ENCODE assay signal across 8 mouse cellular contexts in genomic region chr4:155769496-155769879, GRCm38 (mm10). TPM values are rescaled to one million over a fixed set of nuclear protein-coding genes. Genes with fewer than 3 reads are reported as not detected.
DNase-seq lines count a peak whose midpoint lies in the region; ATAC-seq and TF ChIP-seq lines count a peak whose summit lies in the region.

No protein-coding gene starts in this region.

- H3K27ac ChIP-seq in lung, embryonic 15.5 days, result no peak overlapping the region
- H3K27ac ChIP-seq in limb, embryonic 13.5 days, result peak overlapping the region; percentile 78; the same call in 1 of the 2 replicates
- H3K27ac ChIP-seq in stomach, embryonic 15.5 days, result peak overlapping the region; percentile 63; the same call in 1 of the 2 replicates

- peak; percentile 75 for DNase-seq in adrenal gland, adult 2 months
- DNase-seq in adrenal gland, postnatal 25 days, result no peak
- DNase-seq in lung, adult 2 months, result no peak
- DNase-seq in retina, embryonic 14.5 days (ENCODE audit: low spot score), result no peak
- DNase-seq in thymus, postnatal 0 days (ENCODE audit: low spot score), result no peak

- H3K4me2 ChIP-seq in lung, embryonic 15.5 days, result peak overlapping the region; percentile 85
- peak overlapping the region; percentile 79 for H3K4me2 ChIP-seq in limb, embryonic 13.5 days (replicated peaks)
- H3K4me2 ChIP-seq in stomach, embryonic 15.5 days, result peak overlapping the region; percentile 81

- no peak for ATAC-seq in lung, embryonic 15.5 days (ENCODE audit: borderline replicate concordance, extremely low read depth, low FRiP score, low TSS enrichment)
- no peak for ATAC-seq in limb, embryonic 13.5 days (ENCODE audit: low FRiP score, low read depth)
- ATAC-seq in stomach, embryonic 15.5 days (ENCODE audit: insufficient read depth, low FRiP score, low read depth), result no peak

- TF ChIP-seq POLR2A in lung, adult 2 months (IDR thresholded peaks at IDR 0.05; ENCODE audit: borderline replicate concordance, extremely low read depth, low read depth, low read length), result no peak

- TF ChIP-seq CTCF in lung, adult 2 months (IDR thresholded peaks at IDR 0.05; ENCODE audit: insufficient read depth, low read length), result no peak

- H3K9me3 ChIP-seq in lung, embryonic 15.5 days, result no peaks in the 10 kb centered on the region
- no peaks in the 10 kb centered on the region for H3K9me3 ChIP-seq in limb, embryonic 13.5 days
- no peaks in the 10 kb centered on the region for H3K9me3 ChIP-seq in stomach, embryonic 15.5 days

- peak overlapping the region; percentile 66; the same call in 1 of the 2 replicates for H3K9ac ChIP-seq in lung, embryonic 15.5 days
- peak overlapping the region; percentile 88 for H3K9ac ChIP-seq in limb, embryonic 13.5 days
- peak overlapping the region; percentile 64; the same call in 1 of the 2 replicates for H3K9ac ChIP-seq in stomach, embryonic 15.5 days

- no peaks in the 10 kb centered on the region for H3K36me3 ChIP-seq in lung, embryonic 15.5 days
- H3K36me3 ChIP-seq in limb, embryonic 13.5 days, result no peaks in the 10 kb centered on the region
- no peaks in the 10 kb centered on the region for H3K36me3 ChIP-seq in stomach, embryonic 15.5 days

- H3K27me3 ChIP-seq in lung, embryonic 15.5 days, result peaks cover 34% of the 10 kb centered on the region
- peaks cover 24% of the 10 kb centered on the region for H3K27me3 ChIP-seq in limb, embryonic 13.5 days
- H3K27me3 ChIP-seq in stomach, embryonic 15.5 days (replicated peaks), result no peaks in the 10 kb centered on the region

- peaks cover 22% of the 10 kb centered on the region for H3K4me1 ChIP-seq in lung, embryonic 15.5 days
- peaks cover 7% of the 10 kb centered on the region for H3K4me1 ChIP-seq in lung, adult 2 months (ENCODE audit: control insufficient read depth, insufficient read depth, low read length)
- peaks cover 25% of the 10 kb centered on the region for H3K4me1 ChIP-seq in limb, embryonic 13.5 days
- peaks cover 16% of the 10 kb centered on the region; the same call in 1 of the 2 replicates for H3K4me1 ChIP-seq in stomach, embryonic 15.5 days

- 63% methylated on average over 5 of the region's 5 CpGs for WGBS in lung, embryonic 15.5 days
- WGBS in lung, adult 2 months, result 66% methylated on average over 5 of the region's 5 CpGs
- 61% methylated on average over 5 of the region's 5 CpGs for WGBS in limb, embryonic 13.5 days
- WGBS in stomach, embryonic 15.5 days, result 64% methylated on average over 5 of the region's 5 CpGs

- H3K4me3 ChIP-seq in lung, embryonic 15.5 days, result peak overlapping the region; percentile 49
- H3K4me3 ChIP-seq in lung, adult 2 months (replicated peaks; ENCODE audit: extremely low read depth, low read depth, low read length), result no peak overlapping the region
- H3K4me3 ChIP-seq in limb, embryonic 13.5 days, result peak overlapping the region; percentile 58
- peak overlapping the region; percentile 53 for H3K4me3 ChIP-seq in stomach, embryonic 15.5 days (replicated peaks)

RNA-seq across cellular contexts. Expression of gene Vwa1, which starts 5.0 kb away (rescaled TPM):
- total RNA-seq in adrenal gland, adult 2 months (2021), result 1 to 10 TPM; 2.5 to 4.8 TPM
- polyA plus RNA-seq in adrenal gland, adult 2 months (2012; rRNA removed), result 9.4 and 12.0 TPM in 2 replicates
- total RNA-seq in adrenal gland, postnatal 25 days (2021), result 2.6 and 3.7 TPM in 2 replicates
- polyA plus RNA-seq in lung, embryonic 15.5 days (2015; fragmentation: Nextera tagmentation; extraction: Ambion mirVana), result 10.5 and 11.0 TPM in 2 replicates
- 9.2 and 11.8 TPM in 2 replicates for polyA plus RNA-seq in lung, adult 2 months (2012; rRNA removed)
- 11.1 and 11.6 TPM in 2 replicates for polyA plus RNA-seq in limb, embryonic 13.5 days (2015; fragmentation: Nextera tagmentation; extraction: Ambion mirVana)
- polyA plus RNA-seq in stomach, embryonic 15.5 days (2015; fragmentation: Nextera tagmentation; extraction: Ambion mirVana), result 27.6 and 28.2 TPM in 2 replicates
- 8.6 and 9.0 TPM in 2 replicates for polyA plus RNA-seq in thymus, postnatal 0 days (2015; fragmentation: Nextera tagmentation; extraction: Ambion mirVana)

RNA-seq across cellular contexts. Expression of gene Atad3a, which starts 8.6 kb away (rescaled TPM):
- 10 to 100 TPM; 71.4 to 90.7 TPM for total RNA-seq in adrenal gland, adult 2 months (2021)
- polyA plus RNA-seq in adrenal gland, adult 2 months (2012; rRNA removed), result 226 and 242 TPM in 2 replicates
- total RNA-seq in adrenal gland, postnatal 25 days (2021), result 91.0 and 98.7 TPM in 2 replicates
- 84.7 and 90.0 TPM in 2 replicates for polyA plus RNA-seq in lung, embryonic 15.5 days (2015; fragmentation: Nextera tagmentation; extraction: Ambion mirVana)
- 44.5 and 48.4 TPM in 2 replicates for polyA plus RNA-seq in lung, adult 2 months (2012; rRNA removed)
- 94.4 and 100 TPM in 2 replicates for polyA plus RNA-seq in limb, embryonic 13.5 days (2015; fragmentation: Nextera tagmentation; extraction: Ambion mirVana)
- 110 and 114 TPM in 2 replicates for polyA plus RNA-seq in stomach, embryonic 15.5 days (2015; fragmentation: Nextera tagmentation; extraction: Ambion mirVana)
- 61.6 and 63.9 TPM in 2 replicates for polyA plus RNA-seq in thymus, postnatal 0 days (2015; fragmentation: Nextera tagmentation; extraction: Ambion mirVana)

RNA-seq across cellular contexts. Expression of gene Tmem88b, which starts 16.2 kb away (rescaled TPM):
- under 1 TPM; 0.52 to 0.62 TPM for total RNA-seq in adrenal gland, adult 2 months (2021)
- polyA plus RNA-seq in adrenal gland, adult 2 months (2012; rRNA removed), result 0.81 and 0.97 TPM in 2 replicates
- total RNA-seq in adrenal gland, postnatal 25 days (2021), result 0.79 and 1.2 TPM in 2 replicates
- polyA plus RNA-seq in lung, embryonic 15.5 days (2015; fragmentation: Nextera tagmentation; extraction: Ambion mirVana), result 0.16 and 0.26 TPM in 2 replicates
- polyA plus RNA-seq in lung, adult 2 months (2012; rRNA removed), result 0.38 and 0.52 TPM in 2 replicates
- 0.64 and 0.81 TPM in 2 replicates for polyA plus RNA-seq in limb, embryonic 13.5 days (2015; fragmentation: Nextera tagmentation; extraction: Ambion mirVana)
- 0.55 and 0.89 TPM in 2 replicates for polyA plus RNA-seq in stomach, embryonic 15.5 days (2015; fragmentation: Nextera tagmentation; extraction: Ambion mirVana)
- 0.05 and 0.21 TPM in 2 replicates for polyA plus RNA-seq in thymus, postnatal 0 days (2015; fragmentation: Nextera tagmentation; extraction: Ambion mirVana)

RNA-seq across cellular contexts. Expression of gene Ankrd65, which starts 20.8 kb away (rescaled TPM):
- total RNA-seq in adrenal gland, adult 2 months (2021), result not detected
- polyA plus RNA-seq in adrenal gland, adult 2 months (2012; rRNA removed), result 0.11 and 0.16 TPM in 2 replicates
- total RNA-seq in adrenal gland, postnatal 25 days (2021), result not detected in 2 replicates
- 0.20 TPM in 1 of 2 replicates, not detected in the other for polyA plus RNA-seq in lung, embryonic 15.5 days (2015; fragmentation: Nextera tagmentation; extraction: Ambion mirVana)
- polyA plus RNA-seq in lung, adult 2 months (2012; rRNA removed), result 15.7 and 17.3 TPM in 2 replicates
- not detected in 2 replicates for polyA plus RNA-seq in limb, embryonic 13.5 days (2015; fragmentation: Nextera tagmentation; extraction: Ambion mirVana)
- polyA plus RNA-seq in stomach, embryonic 15.5 days (2015; fragmentation: Nextera tagmentation; extraction: Ambion mirVana), result 0.22 TPM in 1 of 2 replicates, not detected in the other
- 0.23 and 0.42 TPM in 2 replicates for polyA plus RNA-seq in thymus, postnatal 0 days (2015; fragmentation: Nextera tagmentation; extraction: Ambion mirVana)

RNA-seq across cellular contexts. Expression of gene Mrpl20, which starts 33.2 kb away (rescaled TPM):
- 100 to 1,000 TPM; 122 to 141 TPM for total RNA-seq in adrenal gland, adult 2 months (2021)
- polyA plus RNA-seq in adrenal gland, adult 2 months (2012; rRNA removed), result 42.1 and 65.2 TPM in 2 replicates
- 126 and 163 TPM in 2 replicates for total RNA-seq in adrenal gland, postnatal 25 days (2021)
- polyA plus RNA-seq in lung, embryonic 15.5 days (2015; fragmentation: Nextera tagmentation; extraction: Ambion mirVana), result 193 and 228 TPM in 2 replicates
- polyA plus RNA-seq in lung, adult 2 months (2012; rRNA removed), result 36.9 and 40.0 TPM in 2 replicates
- polyA plus RNA-seq in limb, embryonic 13.5 days (2015; fragmentation: Nextera tagmentation; extraction: Ambion mirVana), result 213 and 220 TPM in 2 replicates
- 195 and 219 TPM in 2 replicates for polyA plus RNA-seq in stomach, embryonic 15.5 days (2015; fragmentation: Nextera tagmentation; extraction: Ambion mirVana)
- 283 and 286 TPM in 2 replicates for polyA plus RNA-seq in thymus, postnatal 0 days (2015; fragmentation: Nextera tagmentation; extraction: Ambion mirVana)
